Mouse (Mus musculus): ENCODE measurements around the gene Podxl2. TPM values are rescaled to one million over a fixed set of nuclear protein-coding genes. Genes with fewer than 3 reads are reported as not detected.

Gene Podxl2
- 1.0 to 2.5 TPM in 2 of 4 replicates, not detected in the others for total RNA-seq (2023)

GRCm38 (mm10) chr6:88874868-88875508, at the start of gene Podxl2:
Gene Podxl2 (minus strand): TSS chr6:88875044.

GRCm38 (mm10) chr6:88901947-88902820, 27.3 kb upstream of the Podxl2 start, which contains the start of gene Tpra1:
Gene Tpra1 (plus strand): TSS chr6:88902251.

GRCm38 (mm10) chr6:88898534-88899048, 23.7 kb upstream of the Podxl2 start, which contains the start of gene Mcm2:
Gene Mcm2 (minus strand): TSS chr6:88898780.

GRCm38 (mm10) chr6:88841781-88842689, 32.8 kb downstream of the Podxl2 start, which contains the start of gene Abtb1:
Gene Abtb1 (minus strand): TSS chr6:88841984.

Other genes starting within 250 kb of the Podxl2 start
- gene Kbtbd12, start 237.1 kb downstream of the Podxl2 start, total RNA-seq (2023): not detected in 4 replicates
- gene Mgll, start 150.6 kb downstream of the Podxl2 start, total RNA-seq (2023): 0.94 to 1.4 TPM (median 1.1 TPM) in 4 replicates
- gene Abtb1, start 33.1 kb downstream of the Podxl2 start, total RNA-seq (2023): 32.2 to 49.7 TPM (median 37.6 TPM) in 4 replicates
- gene Mcm2, start 23.7 kb upstream of the Podxl2 start, total RNA-seq (2023): 55.7 to 63.3 TPM (median 59.8 TPM) in 4 replicates
- 63.9 to 85.0 TPM (median 73.3 TPM) in 4 replicates for gene Tpra1, start 27.2 kb upstream of the Podxl2 start, total RNA-seq (2023)